Mouse (Mus musculus) hindbrain, embryonic 16.5 days (tissue): ENCODE measurements at regions not wholly inside any gene's neighbourhood (a gene's known extent, or its start where the extent isn't known, plus 50 kb on each side); places are given as distances from the start of the nearest gene placed in this dataset.
"Not testable (repeated sequence)": the region's sequence is repeated elsewhere in the genome, so short reads cannot be mapped to it uniquely, and the experiment has no call there.

Source experiments
- ATAC-seq: fragments of 200-750 bp; cut with Nextera tagmentation; 2 replicates; pipeline ENCODE4 v1.8.0; 2017; ENCODE audit warnings: moderate TSS enrichment, moderate library complexity
- H3K27ac ChIP-seq: fragments of 300-500 bp; sonication (generic); 2 replicates; pipeline ENCODE4 v1.5.1; 2014; ENCODE audit warnings: low read depth, mild to moderate bottlenecking, control low read depth, low read length, moderate library complexity
- H3K27me3 ChIP-seq: fragments of 300-500 bp; sonication (generic); replicated peaks from 2 replicates; pipeline ENCODE4 v1.6.1; 2014; ENCODE audit warnings: low read length; ENCODE audit not compliant: control insufficient read depth, insufficient read depth
- H3K36me3 ChIP-seq: fragments of 300-500 bp; sonication (generic); 2 replicates; pipeline ENCODE4 v1.6.1; 2014; ENCODE audit warnings: mild to moderate bottlenecking, low read length, moderate library complexity, mixed read lengths; ENCODE audit not compliant: control insufficient read depth, insufficient read depth
- H3K4me1 ChIP-seq: fragments of 300-500 bp; sonication (generic); 2 replicates; pipeline ENCODE4 v1.6.1; 2014; ENCODE audit warnings: low read depth, low read length; ENCODE audit not compliant: control insufficient read depth, insufficient read depth
- H3K4me2 ChIP-seq: fragments of 300-500 bp; sonication (generic); 2 replicates; pipeline ENCODE4 v1.6.1; 2014; ENCODE audit warnings: mild to moderate bottlenecking, low read length, control low read depth, moderate library complexity
- H3K4me3 ChIP-seq: fragments of 300-500 bp; sonication (generic); 2 replicates; pipeline ENCODE4 v1.5.1; 2014; ENCODE audit warnings: mild to moderate bottlenecking, low read length, control low read depth, moderate library complexity
- H3K9ac ChIP-seq: fragments of 300-500 bp; sonication (generic); 2 replicates; pipeline ENCODE4 v1.6.1; 2014; ENCODE audit warnings: low read depth, mild to moderate bottlenecking, control low read depth, low read length, moderate library complexity
- H3K9me3 ChIP-seq: fragments of 300-500 bp; sonication (generic); 2 replicates; pipeline ENCODE4 v1.6.1; 2014; ENCODE audit warnings: mild to moderate bottlenecking, low read length, moderate library complexity; ENCODE audit not compliant: control insufficient read depth
- WGBS: fragments of 180-500 bp; shearing (Covaris S2); extraction: QIAGEN DNeasy Blood & Tissue Kit; methylation state at CpG from one replicate; pipeline ENCODE4 v1.1.7; 2014; 5-methylcytosine and 5-hydroxymethylcytosine counted together

DNA sequence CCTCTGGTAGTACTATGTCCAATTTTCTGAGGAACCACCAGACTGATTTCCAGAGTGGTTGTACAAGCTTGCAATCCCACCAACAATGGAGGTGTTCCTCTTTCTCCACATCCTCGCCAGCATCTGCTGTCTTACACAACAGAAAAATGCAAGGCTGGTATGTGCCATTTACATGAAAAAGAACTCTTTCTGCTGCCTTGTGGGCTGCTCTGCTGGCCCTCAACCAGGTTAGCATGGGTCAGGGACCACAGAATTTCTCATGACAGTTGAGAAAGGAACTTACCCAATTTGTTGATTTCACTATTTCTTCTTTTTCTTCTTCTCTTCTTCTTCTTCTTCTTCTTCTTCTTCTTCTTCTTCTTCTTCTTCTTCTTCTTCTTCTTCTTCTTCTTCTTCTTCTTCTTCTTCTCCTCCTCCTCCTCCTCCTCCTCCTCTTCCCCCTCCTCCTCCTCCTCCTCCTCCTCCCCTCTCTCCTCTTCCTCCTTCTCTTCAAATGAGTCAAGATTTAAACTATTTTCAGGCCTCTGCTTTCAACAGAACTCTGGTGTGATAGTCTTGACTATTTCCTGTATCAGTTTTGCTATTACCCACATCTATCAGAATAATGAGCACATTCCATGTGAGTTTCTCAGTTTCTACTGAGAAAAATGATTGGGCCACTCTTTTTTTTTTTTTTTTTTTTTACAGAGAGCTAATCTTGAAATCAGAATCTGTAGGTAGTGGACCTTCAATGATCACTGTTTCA is 56.3 kb upstream of the Itm2b start:
- 63% methylated on average over 1 of the region's 1 CpGs for WGBS

DNA sequence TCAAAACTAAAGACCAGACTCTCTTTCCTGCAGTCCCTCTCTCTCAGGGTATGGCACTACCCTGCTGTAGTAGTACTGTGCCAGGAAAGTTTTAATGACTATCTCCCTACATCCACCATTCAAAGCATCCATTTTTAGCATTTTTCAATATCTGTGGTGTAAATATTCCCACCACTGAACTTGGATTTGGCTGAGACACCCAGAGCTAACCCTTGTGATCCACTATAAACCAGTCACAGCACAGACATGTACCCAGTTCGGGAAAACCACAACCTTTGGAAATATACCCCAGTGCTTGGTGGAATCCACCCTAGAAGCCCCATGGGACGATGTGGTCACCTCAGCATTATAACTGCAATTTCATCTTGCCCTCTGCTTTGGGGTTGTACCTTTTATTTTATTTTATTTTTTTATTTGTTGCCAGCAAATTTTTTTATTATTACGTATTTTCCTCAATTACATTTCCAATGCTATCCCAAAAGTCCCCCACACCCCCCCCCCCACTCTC is 54.8 kb upstream of the Itm2b start:
- WGBS = 93% methylated on average over 3 of the region's 3 CpGs
- H3K27ac ChIP-seq = no peak overlapping the region
- H3K27me3 ChIP-seq = no peaks in the 10 kb centered on the region
- H3K9me3 ChIP-seq = no peaks in the 10 kb centered on the region
- no peak overlapping the region for H3K9ac ChIP-seq
- no peak overlapping the region for H3K4me2 ChIP-seq
- no peak for ATAC-seq
- H3K4me3 ChIP-seq = no peak overlapping the region
- H3K36me3 ChIP-seq = no peaks in the 10 kb centered on the region
- no peaks in the 10 kb centered on the region for H3K4me1 ChIP-seq

More for the DNA sequence above, 56.3 kb upstream of the Itm2b start:
- not testable (repeated sequence) for H3K4me1 ChIP-seq, H3K27ac ChIP-seq, H3K36me3 ChIP-seq, H3K9me3 ChIP-seq, H3K27me3 ChIP-seq, H3K9ac ChIP-seq, H3K4me3 ChIP-seq, ATAC-seq, H3K4me2 ChIP-seq

DNA sequence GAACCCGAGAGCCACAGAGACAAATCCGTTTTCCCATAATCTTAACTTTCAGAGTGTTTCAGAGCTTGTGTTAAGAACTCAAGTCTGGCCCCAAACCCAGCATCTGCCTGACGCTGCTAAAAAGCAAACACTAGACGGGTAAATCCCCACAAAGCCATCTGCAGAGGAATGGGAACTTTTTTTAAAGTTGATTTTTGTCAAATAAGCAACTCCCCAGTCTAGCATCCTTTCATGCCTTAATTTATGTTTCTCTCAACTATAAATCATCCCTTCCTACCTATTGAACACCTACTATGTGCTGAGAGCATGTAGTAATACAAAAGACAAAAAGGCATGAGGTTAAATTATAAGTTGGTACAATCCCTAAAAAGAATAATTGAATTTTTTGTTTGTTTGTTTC is 50.8 kb upstream of the Itm2b start:
- Histone ChIP-seq H3K4me2 (no peak overlapping the region), H3K27ac (no peak overlapping the region), H3K27me3 (no peaks in the 10 kb centered on the region), H3K4me1 (no peaks in the 10 kb centered on the region), H3K36me3 (no peaks in the 10 kb centered on the region), H3K9me3 (no peaks in the 10 kb centered on the region), H3K4me3 (no peak overlapping the region), H3K9ac (no peak overlapping the region)
- 81% methylated on average over 4 of the region's 4 CpGs for WGBS
- no peak for ATAC-seq
